Mouse (Mus musculus) cerebellum, adult 2 months (tissue): Measurements from ENCODE around the gene Tsks.

Experiments
- CTCF ChIP-seq: fragments of 200-500 bp; IDR thresholded peaks from 2 replicates; pipeline ENCODE4 v1.5.1; 2011; ENCODE audit warnings: low read depth, mild to moderate bottlenecking, control low read depth, low read length, moderate library complexity, borderline replicate concordance; ENCODE audit not compliant: insufficient read depth
- POLR2A ChIP-seq: fragments of 200-500 bp; IDR thresholded peaks from 2 replicates; pipeline ENCODE4 v1.6.1; 2011; ENCODE audit warnings: low read length, control low read depth, borderline replicate concordance; ENCODE audit not compliant: insufficient read depth

GRCm38 (mm10) chr7:44964990-44965389 is 22.0 kb downstream of the Tsks start:
- TF ChIP-seq POLR2A (no peak), CTCF (no peak)
